Mouse (Mus musculus): ENCODE data around the gene 6430571L13Rik.

Gene 6430571L13Rik

DNA sequence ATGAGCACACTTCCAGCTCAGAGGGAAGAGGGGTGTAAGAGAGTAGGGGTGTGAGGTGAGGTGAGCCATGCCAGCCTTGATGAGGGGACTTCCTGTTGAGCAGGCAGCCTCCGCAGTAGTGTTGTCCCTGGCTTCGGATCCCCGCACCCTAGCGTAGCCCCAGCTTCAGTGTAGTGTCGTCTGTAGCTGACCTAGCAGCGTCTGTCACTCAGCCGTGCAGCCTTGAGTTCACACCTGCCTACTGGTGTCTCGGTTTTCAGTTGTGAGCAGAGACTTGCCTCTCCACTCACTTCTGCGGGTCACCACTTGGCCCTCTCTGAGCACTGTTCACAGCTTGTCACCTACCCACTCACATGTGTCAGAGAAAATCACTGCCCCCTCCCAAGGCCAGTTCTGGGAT lies 31.2 kb upstream of the 6430571L13Rik start:
- no peaks in the 10 kb centered on the region for H3K9me3 ChIP-seq (ENCODE audit: low read length)
- no peaks in the 10 kb centered on the region for H3K27me3 ChIP-seq (ENCODE audit: insufficient read depth, low read length)
- H3K4me1 ChIP-seq (replicated peaks; ENCODE audit: low read depth, low read length), result peaks cover 23% of the 10 kb centered on the region
- H3K4me3 ChIP-seq (replicated peaks; ENCODE audit: low read length), result no peak overlapping the region
- TF ChIP-seq POU5F1 (IDR thresholded peaks at IDR 0.05; ENCODE audit: borderline replicate concordance, low read length), result no peak
- H3K36me3 ChIP-seq (ENCODE audit: insufficient read depth, low read length), result no peaks in the 10 kb centered on the region

DNA sequence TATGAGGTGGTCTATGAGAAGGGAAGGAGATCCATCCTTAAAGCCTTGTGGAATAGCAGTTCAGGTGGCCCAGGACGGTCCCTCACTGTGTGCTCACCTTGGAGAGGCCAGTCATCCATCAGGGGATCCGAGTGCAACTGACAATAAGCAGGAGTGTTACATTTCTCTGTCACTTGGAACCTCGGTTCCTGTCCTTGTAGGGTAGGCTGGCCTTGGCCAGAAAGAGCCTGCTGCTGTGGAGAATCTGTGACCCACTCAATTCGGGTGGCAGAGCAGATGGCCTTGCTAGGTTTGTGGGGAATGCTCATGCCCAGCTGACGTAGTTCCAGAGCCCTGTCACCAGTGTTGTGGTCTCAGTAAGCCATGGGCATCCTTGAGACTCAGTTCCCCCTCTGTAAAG lies 30.8 kb upstream of the 6430571L13Rik start:
- Histone ChIP-seq H3K4me3 (replicated peaks; ENCODE audit: low read length) (no peak overlapping the region), H3K36me3 (ENCODE audit: insufficient read depth, low read length) (no peaks in the 10 kb centered on the region), H3K4me1 (replicated peaks; ENCODE audit: low read depth, low read length) (peaks cover 23% of the 10 kb centered on the region), H3K9me3 (ENCODE audit: low read length) (no peaks in the 10 kb centered on the region), H3K27me3 (ENCODE audit: insufficient read depth, low read length) (no peaks in the 10 kb centered on the region)
- TF ChIP-seq CTCF (conservative IDR thresholded peaks at IDR 0.05; ENCODE audit: low read length) (no peak), NANOG (IDR thresholded peaks at IDR 0.05; ENCODE audit: borderline replicate concordance, low read length) (no peak), POU5F1 (IDR thresholded peaks at IDR 0.05; ENCODE audit: borderline replicate concordance, low read length) (no peak)

DNA sequence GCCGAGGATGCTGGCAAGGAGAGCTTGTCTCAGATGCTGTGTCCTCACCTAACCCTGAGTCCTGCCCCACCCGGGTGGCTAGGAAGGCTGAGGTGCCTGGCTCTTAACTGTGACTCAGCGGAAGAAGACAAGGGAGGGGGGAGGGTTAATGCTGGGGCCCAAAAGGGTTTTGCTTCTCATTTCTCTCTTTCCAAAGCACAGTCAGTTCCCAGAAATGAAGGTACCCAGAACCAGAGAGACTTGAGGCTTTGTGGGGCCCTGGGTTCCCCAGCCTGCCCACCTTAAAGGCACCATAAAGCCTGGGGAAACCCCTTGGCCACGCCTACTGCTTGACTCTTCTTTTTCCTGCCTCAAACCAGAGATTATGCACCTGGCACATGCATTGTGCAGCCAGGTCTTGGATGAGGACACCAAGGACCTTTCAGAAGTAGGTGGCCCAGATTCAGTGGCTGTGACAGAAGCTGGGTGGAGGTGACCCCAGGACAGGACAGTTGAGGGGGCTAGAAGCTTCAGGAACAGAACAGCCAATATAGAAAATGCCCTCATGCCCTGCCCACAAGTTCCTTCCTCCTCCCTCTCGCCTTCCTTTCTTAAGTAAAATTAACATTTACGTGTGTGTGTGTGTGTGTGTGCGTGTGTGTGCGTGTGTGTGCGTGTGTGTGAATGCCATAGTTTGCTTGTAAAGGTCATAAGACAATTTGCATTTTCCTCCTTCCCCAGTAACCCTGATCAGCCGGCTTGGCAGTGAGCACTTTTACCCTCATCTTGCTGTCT lies 27.4 kb upstream of the 6430571L13Rik start:
- H3K4me1 ChIP-seq (replicated peaks; ENCODE audit: low read depth, low read length), result peaks cover 3% of the 10 kb centered on the region; the same call in 1 of the 2 replicates
- H3K27me3 ChIP-seq (ENCODE audit: insufficient read depth, low read length), result peaks cover 4% of the 10 kb centered on the region; the same call in 1 of the 2 replicates
- TF ChIP-seq CTCF (conservative IDR thresholded peaks at IDR 0.05; ENCODE audit: low read length) (no peak), NANOG (IDR thresholded peaks at IDR 0.05; ENCODE audit: borderline replicate concordance, low read length) (no peak), POU5F1 (IDR thresholded peaks at IDR 0.05; ENCODE audit: borderline replicate concordance, low read length) (no peak)
- no peaks in the 10 kb centered on the region for H3K9me3 ChIP-seq (ENCODE audit: low read length)
- no peak overlapping the region for H3K4me3 ChIP-seq (replicated peaks; ENCODE audit: low read length)
- H3K36me3 ChIP-seq (ENCODE audit: insufficient read depth, low read length), result no peaks in the 10 kb centered on the region

DNA sequence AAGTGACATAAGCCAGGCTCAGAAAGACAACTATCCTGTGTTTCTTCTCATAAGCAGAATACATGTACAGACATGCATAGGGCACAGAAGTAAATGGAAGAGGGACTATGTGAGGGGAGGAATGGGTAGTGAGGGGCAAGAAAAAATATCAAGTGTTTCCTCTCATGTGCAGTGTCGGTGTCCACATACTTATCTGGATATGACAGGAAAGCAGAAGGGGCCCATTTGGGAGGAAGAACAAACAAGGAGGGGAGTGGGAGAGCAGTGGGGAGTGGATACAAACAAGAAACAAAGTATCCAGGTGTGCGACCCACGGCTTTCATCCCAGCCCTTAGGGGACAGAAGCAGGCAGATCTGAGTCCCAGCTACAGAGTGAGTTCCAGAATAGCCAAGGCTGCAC lies 26.5 kb upstream of the 6430571L13Rik start:
- no peaks in the 10 kb centered on the region for H3K9me3 ChIP-seq (ENCODE audit: low read length)
- no peak overlapping the region for H3K4me3 ChIP-seq (replicated peaks; ENCODE audit: low read length)
- H3K36me3 ChIP-seq (ENCODE audit: insufficient read depth, low read length), result no peaks in the 10 kb centered on the region
- H3K27me3 ChIP-seq (ENCODE audit: insufficient read depth, low read length), result peaks cover 4% of the 10 kb centered on the region; the same call in 1 of the 2 replicates
- TF ChIP-seq POU5F1 (IDR thresholded peaks at IDR 0.05; ENCODE audit: borderline replicate concordance, low read length) (no peak), CTCF (conservative IDR thresholded peaks at IDR 0.05; ENCODE audit: low read length) (no peak), NANOG (IDR thresholded peaks at IDR 0.05; ENCODE audit: borderline replicate concordance, low read length) (no peak)
- H3K4me1 ChIP-seq (replicated peaks; ENCODE audit: low read depth, low read length), result peaks cover 3% of the 10 kb centered on the region; the same call in 1 of the 2 replicates

DNA sequence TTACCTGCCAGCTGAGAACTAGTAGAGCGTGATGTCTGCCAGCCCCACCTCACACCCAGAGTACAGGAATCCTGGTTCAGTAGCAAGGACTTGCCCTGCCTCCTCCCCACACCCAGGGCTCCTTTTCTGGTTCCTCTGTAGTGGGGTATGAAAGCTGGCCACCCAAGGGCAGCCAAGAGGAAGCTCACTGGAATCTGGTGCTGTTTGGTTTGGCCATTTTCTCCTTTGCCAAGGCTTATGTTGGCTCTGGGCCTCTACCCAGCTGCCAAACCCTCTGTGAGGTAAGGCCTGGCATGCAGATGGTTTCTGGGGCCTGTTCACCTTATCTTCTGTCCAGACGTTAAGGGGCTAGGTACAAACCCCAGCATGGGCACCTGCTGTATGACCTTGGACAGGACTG lies 24.6 kb upstream of the 6430571L13Rik start:
- Histone ChIP-seq H3K36me3 (ENCODE audit: insufficient read depth, low read length) (no peaks in the 10 kb centered on the region), H3K4me1 (replicated peaks; ENCODE audit: low read depth, low read length) (peaks cover 3% of the 10 kb centered on the region; the same call in 1 of the 2 replicates), H3K27me3 (ENCODE audit: insufficient read depth, low read length) (peaks cover 4% of the 10 kb centered on the region; the same call in 1 of the 2 replicates), H3K9me3 (ENCODE audit: low read length) (no peaks in the 10 kb centered on the region), H3K4me3 (replicated peaks; ENCODE audit: low read length) (no peak overlapping the region)
- no peak for TF ChIP-seq POU5F1 (IDR thresholded peaks at IDR 0.05; ENCODE audit: borderline replicate concordance, low read length)
- no peak for TF ChIP-seq CTCF (conservative IDR thresholded peaks at IDR 0.05; ENCODE audit: low read length)
- no peak for TF ChIP-seq NANOG (IDR thresholded peaks at IDR 0.05; ENCODE audit: borderline replicate concordance, low read length)

DNA sequence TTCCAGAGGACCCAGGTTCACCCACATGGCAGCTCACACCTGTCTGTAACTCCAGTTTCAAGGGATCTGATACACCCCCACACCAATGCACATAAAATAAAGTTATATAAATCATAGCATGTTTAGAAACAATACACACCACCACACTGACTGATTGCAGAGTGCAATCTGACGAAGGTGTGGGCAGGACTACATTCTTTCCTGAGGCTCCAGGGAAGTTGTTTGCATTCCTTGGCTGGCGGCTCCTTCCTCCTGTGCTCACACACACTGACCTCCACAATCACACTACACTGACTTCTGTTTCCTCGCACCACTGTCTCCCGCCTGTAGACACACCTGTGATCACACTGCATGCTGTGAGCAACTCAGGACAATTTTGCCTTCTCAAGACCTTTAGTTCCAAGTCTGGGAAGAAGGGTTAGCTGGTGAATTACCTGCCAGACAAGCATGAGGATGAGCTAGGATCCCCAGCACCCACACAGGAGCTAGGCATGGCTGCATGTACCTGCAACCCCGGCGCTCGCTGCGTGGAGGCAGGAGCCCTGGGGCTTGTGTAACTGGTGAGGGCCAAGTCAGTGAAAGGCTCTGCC lies 17.8 kb upstream of the 6430571L13Rik start:
- TF ChIP-seq CTCF (conservative IDR thresholded peaks at IDR 0.05; ENCODE audit: low read length), result no peak
- no peak for TF ChIP-seq NANOG (IDR thresholded peaks at IDR 0.05; ENCODE audit: borderline replicate concordance, low read length)
- no peak for TF ChIP-seq POU5F1 (IDR thresholded peaks at IDR 0.05; ENCODE audit: borderline replicate concordance, low read length)
- Histone ChIP-seq H3K27me3 (ENCODE audit: insufficient read depth, low read length) (no peaks in the 10 kb centered on the region), H3K4me1 (replicated peaks; ENCODE audit: low read depth, low read length) (peaks cover 24% of the 10 kb centered on the region), H3K36me3 (ENCODE audit: insufficient read depth, low read length) (peaks cover 4% of the 10 kb centered on the region; the same call in 1 of the 2 replicates), H3K9me3 (ENCODE audit: low read length) (no peaks in the 10 kb centered on the region), H3K4me3 (replicated peaks; ENCODE audit: low read length) (no peak overlapping the region)

DNA sequence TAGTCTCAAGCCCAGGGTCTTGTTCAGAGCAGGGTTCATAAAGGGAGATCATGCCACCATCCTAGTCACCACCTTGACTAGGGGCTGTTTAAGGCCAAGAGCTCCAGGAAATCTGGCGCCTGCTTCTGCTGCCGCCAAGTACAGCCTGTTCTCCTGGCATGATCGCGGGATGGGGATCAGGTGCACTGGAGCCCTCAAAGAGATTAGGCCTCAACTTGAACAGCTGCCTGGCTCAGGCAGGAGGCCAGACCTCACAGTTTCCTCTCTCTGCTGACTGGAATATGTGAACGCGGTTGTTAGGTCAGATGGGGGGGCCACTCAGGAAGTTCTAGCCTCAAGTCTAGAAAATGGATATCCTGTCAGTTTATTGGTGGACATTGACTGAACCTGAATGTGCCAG lies 16.8 kb upstream of the 6430571L13Rik start:
- H3K36me3 ChIP-seq (ENCODE audit: insufficient read depth, low read length), result peaks cover 14% of the 10 kb centered on the region
- TF ChIP-seq POU5F1 (IDR thresholded peaks at IDR 0.05; ENCODE audit: borderline replicate concordance, low read length) (no peak), NANOG (IDR thresholded peaks at IDR 0.05; ENCODE audit: borderline replicate concordance, low read length) (no peak), CTCF (conservative IDR thresholded peaks at IDR 0.05; ENCODE audit: low read length) (no peak)
- H3K4me3 ChIP-seq (replicated peaks; ENCODE audit: low read length), result no peak overlapping the region
- H3K9me3 ChIP-seq (ENCODE audit: low read length), result no peaks in the 10 kb centered on the region
- H3K27me3 ChIP-seq (ENCODE audit: insufficient read depth, low read length), result no peaks in the 10 kb centered on the region
- peaks cover 34% of the 10 kb centered on the region for H3K4me1 ChIP-seq (replicated peaks; ENCODE audit: low read depth, low read length)

DNA sequence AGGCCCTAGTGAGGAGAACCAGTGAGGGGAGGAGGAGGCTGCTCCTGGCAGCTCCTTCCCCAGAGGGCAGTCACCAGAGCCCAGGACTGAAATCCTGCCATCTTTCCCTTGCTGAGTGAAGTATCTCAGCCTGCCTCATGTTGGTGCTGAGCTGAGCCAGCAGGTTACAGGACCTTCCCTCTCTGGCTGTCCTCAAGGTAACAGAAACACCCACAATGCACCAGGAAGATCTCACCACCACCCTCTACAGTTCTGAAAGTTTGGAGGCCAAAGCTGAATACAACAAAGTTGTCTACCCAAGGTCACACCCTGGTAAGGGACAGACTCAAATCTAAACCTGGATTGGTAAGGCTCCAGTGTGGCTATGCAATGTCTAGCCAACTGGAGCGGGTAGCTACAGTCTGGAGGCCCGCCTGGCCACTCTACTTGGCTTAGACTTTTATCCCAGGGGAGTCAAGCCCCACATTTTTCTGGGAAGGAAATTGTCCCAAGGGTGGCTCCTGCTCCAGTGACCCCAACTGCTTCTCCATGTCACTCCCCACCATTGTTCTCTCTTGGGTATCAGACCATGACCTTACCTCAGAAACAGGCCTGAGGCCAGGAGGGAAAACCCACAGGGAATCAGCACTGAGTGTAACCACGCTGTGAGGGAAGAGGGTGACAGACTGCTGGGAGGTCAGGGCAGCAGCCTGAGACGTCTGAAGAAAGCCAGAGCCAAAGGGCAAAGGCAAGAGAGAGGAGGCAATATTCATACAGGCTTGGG lies 15.4 kb upstream of the 6430571L13Rik start:
- TF ChIP-seq NANOG (IDR thresholded peaks at IDR 0.05; ENCODE audit: borderline replicate concordance, low read length) (no peak), POU5F1 (IDR thresholded peaks at IDR 0.05; ENCODE audit: borderline replicate concordance, low read length) (no peak), CTCF (conservative IDR thresholded peaks at IDR 0.05; ENCODE audit: low read length) (no peak)
- no peaks in the 10 kb centered on the region for H3K27me3 ChIP-seq (ENCODE audit: insufficient read depth, low read length)
- no peak overlapping the region for H3K4me3 ChIP-seq (replicated peaks; ENCODE audit: low read length)
- peaks cover 28% of the 10 kb centered on the region for H3K36me3 ChIP-seq (ENCODE audit: insufficient read depth, low read length)
- peaks cover 47% of the 10 kb centered on the region for H3K4me1 ChIP-seq (replicated peaks; ENCODE audit: low read depth, low read length)
- H3K9me3 ChIP-seq (ENCODE audit: low read length), result no peaks in the 10 kb centered on the region

Measured in E14TG2a.4 (cell line).